Mouse (Mus musculus) embryonic facial prominence, embryonic 11.5 days (tissue): Measurements from ENCODE around the gene Fras1. TPM values are rescaled to one million over a fixed set of nuclear protein-coding genes. Genes with fewer than 3 reads are reported as not detected.

Experiments
- ATAC-seq: fragments of 200-750 bp; cut with Nextera tagmentation; replicated peaks from 2 replicates; pipeline ENCODE4 v1.8.0; 2017; ENCODE audit warnings: low read depth; ENCODE audit not compliant: insufficient number of reproducible peaks, low FRiP score, low TSS enrichment
- DNase-seq: peaks from one replicate; pipeline ENCODE4 v3.0.0-alpha.2; 2015; ENCODE audit warnings: low spot score
- H3K27ac ChIP-seq: fragments of 300-500 bp; sonication (generic); replicated peaks from 2 replicates; pipeline ENCODE4 v1.5.1; 2014; ENCODE audit warnings: mild to moderate bottlenecking, low read depth, low read length, control low read depth
- H3K27me3 ChIP-seq: fragments of 300-500 bp; sonication (generic); 2 replicates; pipeline ENCODE4 v1.6.1; 2014; ENCODE audit warnings: mild to moderate bottlenecking, low read length, moderate library complexity, mixed read lengths; ENCODE audit not compliant: control insufficient read depth, insufficient read depth
- H3K36me3 ChIP-seq: fragments of 300-500 bp; sonication (generic); replicated peaks from 2 replicates; pipeline ENCODE4 v1.6.1; 2014; ENCODE audit warnings: low read depth, mild to moderate bottlenecking, low read length, moderate library complexity, mixed read lengths; ENCODE audit not compliant: control insufficient read depth, insufficient read depth
- H3K4me1 ChIP-seq: fragments of 300-500 bp; sonication (generic); 2 replicates; pipeline ENCODE4 v1.6.1; 2014; ENCODE audit warnings: low read length, mixed read lengths; ENCODE audit not compliant: control insufficient read depth, insufficient read depth
- H3K4me2 ChIP-seq: fragments of 300-500 bp; sonication (generic); 2 replicates; pipeline ENCODE4 v1.6.1; 2014; ENCODE audit warnings: low read depth, mild to moderate bottlenecking, control low read depth, low read length, moderate library complexity
- H3K4me3 ChIP-seq: fragments of 300-500 bp; sonication (generic); 2 replicates; pipeline ENCODE4 v1.5.1; 2014; ENCODE audit warnings: low read depth, low read length, control low read depth
- H3K9ac ChIP-seq: fragments of 300-500 bp; sonication (generic); replicated peaks from 2 replicates; pipeline ENCODE4 v1.6.1; 2014; ENCODE audit warnings: mild to moderate bottlenecking, control low read depth, low read length
- H3K9me3 ChIP-seq: fragments of 300-500 bp; sonication (generic); replicated peaks from 2 replicates; pipeline ENCODE4 v1.6.1; 2016; ENCODE audit warnings: mild to moderate bottlenecking, low read length, inconsistent platforms, mixed read lengths; ENCODE audit not compliant: control insufficient read depth
- WGBS: fragments of 180-500 bp; shearing (Covaris S2); extraction: QIAGEN DNeasy Blood & Tissue Kit; methylation state at CpG from one replicate; pipeline ENCODE4 v1.1.7; 2014; 5-methylcytosine and 5-hydroxymethylcytosine counted together
- polyA plus RNA-seq: library from polyadenylated mRNA; unstranded; fragments of >200 nt; fragmentation: Nextera tagmentation; extraction: Ambion mirVana; gene quantifications from 2 replicates; pipeline ENCODE4 v1.2.1, GENCODE M21; 2014

The Fras1 gene
- polyA plus RNA-seq, 1 experiment from 2014 or later: 15.3 TPM

DNA sequence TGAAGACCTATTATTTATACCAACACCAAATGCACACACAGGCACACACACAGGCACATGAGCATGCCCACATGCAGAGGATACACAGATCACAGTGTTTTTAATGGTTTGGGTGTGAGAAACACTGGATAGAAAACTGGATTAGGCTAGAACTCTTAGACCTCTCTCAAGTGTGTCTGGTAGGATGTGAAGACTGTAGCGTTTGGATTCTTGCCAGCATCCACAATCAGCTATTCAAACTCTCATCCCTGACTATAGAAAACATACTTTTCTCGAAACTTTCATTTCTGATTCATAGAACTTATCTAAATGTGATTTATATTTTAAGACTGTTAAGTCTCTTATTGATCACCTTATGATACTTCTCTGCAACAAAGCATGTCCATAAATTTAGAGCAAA, 34.5 kb downstream of the Fras1 start:
- no peak overlapping the region for H3K9ac ChIP-seq
- 81% methylated on average over 2 of the region's 2 CpGs for WGBS
- ATAC-seq: no peak

GRCm38 (mm10) chr5:96412754-96413394, 39.1 kb downstream of the Fras1 start:
- ATAC-seq (no peak), DNase-seq (peak; percentile 29)
- Histone ChIP-seq H3K9ac (no peak overlapping the region), H3K27ac (no peak overlapping the region), H3K4me1 (no peaks in the 10 kb centered on the region), H3K4me2 (no peak overlapping the region), H3K4me3 (no peak overlapping the region), H3K36me3 (no peaks in the 10 kb centered on the region), H3K9me3 (no peaks in the 10 kb centered on the region), H3K27me3 (no peaks in the 10 kb centered on the region)
- WGBS: 77% methylated on average over 11 of the region's 11 CpGs

More for the DNA sequence above, 34.5 kb downstream of the Fras1 start:
- Histone ChIP-seq H3K27me3 (no peaks in the 10 kb centered on the region), H3K27ac (no peak overlapping the region), H3K36me3 (no peaks in the 10 kb centered on the region), H3K4me3 (no peak overlapping the region), H3K4me1 (no peaks in the 10 kb centered on the region), H3K9me3 (no peaks in the 10 kb centered on the region), H3K4me2 (no peak overlapping the region)
- no peak for DNase-seq

- no peaks in the 10 kb centered on the region for H3K27me3 ChIP-seq
- no peak for DNase-seq
- H3K27ac ChIP-seq: no peak overlapping the region
- H3K4me1 ChIP-seq: no peaks in the 10 kb centered on the region
- H3K9ac ChIP-seq: no peak overlapping the region
- H3K36me3 ChIP-seq: no peaks in the 10 kb centered on the region
- no peak overlapping the region for H3K4me2 ChIP-seq
- 90% methylated on average over 4 of the region's 4 CpGs for WGBS
- ATAC-seq: no peak
- no peaks in the 10 kb centered on the region for H3K9me3 ChIP-seq
- no peak overlapping the region for H3K4me3 ChIP-seq
Observed at GRCm38 (mm10) chr5:96417121-96417520, 43.4 kb downstream of the Fras1 start.

- Histone ChIP-seq H3K27ac (no peak overlapping the region), H3K36me3 (no peaks in the 10 kb centered on the region), H3K4me2 (no peak overlapping the region), H3K4me1 (no peaks in the 10 kb centered on the region), H3K4me3 (no peak overlapping the region), H3K9me3 (no peaks in the 10 kb centered on the region), H3K27me3 (no peaks in the 10 kb centered on the region), H3K9ac (no peak overlapping the region)
- WGBS: 68% methylated on average over 3 of the region's 3 CpGs
- DNase-seq (peak; percentile 7), ATAC-seq (no peak)
Observed at GRCm38 (mm10) chr5:96421550-96421949, 47.8 kb downstream of the Fras1 start.

DNA sequence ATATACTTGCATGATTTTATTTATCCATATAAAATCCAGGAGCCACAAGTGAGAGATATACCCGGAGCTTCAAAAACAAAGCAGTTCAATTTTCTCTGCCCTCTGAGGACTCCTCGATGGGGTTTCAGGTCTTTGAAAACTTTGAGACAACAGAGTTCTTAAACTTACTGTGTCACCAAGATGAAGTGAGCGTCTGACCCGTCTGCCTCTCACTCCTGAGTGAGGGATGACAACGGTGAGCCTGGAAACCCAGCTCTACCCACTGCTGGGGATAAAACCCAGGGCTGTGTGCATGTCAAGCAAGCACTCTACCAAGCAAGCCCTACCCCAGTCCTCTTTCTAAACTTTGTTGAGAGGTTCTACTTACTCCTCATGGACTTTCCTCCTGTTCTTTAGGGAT, 49.0 kb downstream of the Fras1 start:
- H3K9me3 ChIP-seq: no peaks in the 10 kb centered on the region
- H3K4me3 ChIP-seq: no peak overlapping the region
- no peaks in the 10 kb centered on the region for H3K4me1 ChIP-seq
- WGBS: 92% methylated on average over 5 of the region's 5 CpGs
- no peak overlapping the region for H3K27ac ChIP-seq
- H3K36me3 ChIP-seq: no peaks in the 10 kb centered on the region
- H3K9ac ChIP-seq: no peak overlapping the region
- no peaks in the 10 kb centered on the region for H3K27me3 ChIP-seq
- ATAC-seq (no peak), DNase-seq (no peak)
- no peak overlapping the region for H3K4me2 ChIP-seq

GRCm38 (mm10) chr5:96425391-96425790, 51.6 kb downstream of the Fras1 start:
- H3K4me2 ChIP-seq: no peak overlapping the region
- 95% methylated on average over 8 of the region's 8 CpGs for WGBS
- no peaks in the 10 kb centered on the region for H3K4me1 ChIP-seq
- DNase-seq: no peak
- no peaks in the 10 kb centered on the region for H3K9me3 ChIP-seq
- H3K27me3 ChIP-seq: no peaks in the 10 kb centered on the region
- H3K36me3 ChIP-seq: no peaks in the 10 kb centered on the region
- H3K9ac ChIP-seq: no peak overlapping the region
- ATAC-seq: no peak
- no peak overlapping the region for H3K27ac ChIP-seq
- H3K4me3 ChIP-seq: no peak overlapping the region

- Histone ChIP-seq H3K4me3 (no peak overlapping the region), H3K27ac (no peak overlapping the region), H3K9ac (no peak overlapping the region), H3K27me3 (no peaks in the 10 kb centered on the region), H3K4me1 (no peaks in the 10 kb centered on the region), H3K9me3 (no peaks in the 10 kb centered on the region), H3K36me3 (no peaks in the 10 kb centered on the region), H3K4me2 (no peak overlapping the region)
- no peak for DNase-seq
- WGBS: 82% methylated on average over 13 of the region's 13 CpGs
- ATAC-seq: no peak
Observed at GRCm38 (mm10) chr5:96429532-96430141, 55.9 kb downstream of the Fras1 start.

GRCm38 (mm10) chr5:96437870-96438269, 64.1 kb downstream of the Fras1 start:
- WGBS: 90% methylated on average over 4 of the region's 4 CpGs
- Histone ChIP-seq H3K36me3 (no peaks in the 10 kb centered on the region), H3K9me3 (no peaks in the 10 kb centered on the region)

More at GRCm38 (mm10) chr5:96437870-96438269, 64.1 kb downstream of the Fras1 start:
- DNase-seq: no peak
- Histone ChIP-seq H3K4me3 (no peak overlapping the region), H3K27me3 (no peaks in the 10 kb centered on the region), H3K27ac (no peak overlapping the region), H3K4me2 (no peak overlapping the region), H3K4me1 (no peaks in the 10 kb centered on the region), H3K9ac (no peak overlapping the region)
- ATAC-seq: no peak
